Mouse (Mus musculus): ENCODE results near the gene Chmp6.

- TF ChIP-seq MYOG (IDR thresholded peaks at IDR 0.05; ENCODE audit: control insufficient read depth, extremely low read depth, insufficient read length) (no peak), CTCF (IDR thresholded peaks at IDR 0.05; ENCODE audit: control insufficient read depth, insufficient read depth, insufficient read length) (no peak), MYOD1 (IDR thresholded peaks at IDR 0.05; ENCODE audit: control insufficient read depth, insufficient read length, low read depth) (no peak), CEBPB (IDR thresholded peaks at IDR 0.05; ENCODE audit: low read depth) (no peak), MAX (IDR thresholded peaks at IDR 0.05) (no peak)
These were observed 1.1 kb downstream of the Chmp6 start for GRCm38 (mm10) chr11:119914381-119914780.

All from C2C12 (cell line).